Mouse (Mus musculus) myocyte (in vitro differentiated cells): ENCODE measurements around the gene Pitpnm3. TPM values are rescaled to one million over a fixed set of nuclear protein-coding genes. Genes with fewer than 3 reads are reported as not detected.

Experiments used
- H3K27me3 ChIP-seq: one replicate; pipeline ENCODE4 v1.6.1; 2011; ENCODE audit not compliant: control insufficient read depth, insufficient read depth, insufficient read length
- H3K36me3 ChIP-seq: one replicate; pipeline ENCODE4 v1.6.1; 2011; ENCODE audit not compliant: control insufficient read depth, insufficient read depth
- H3K4me2 ChIP-seq: one replicate; pipeline ENCODE4 v1.6.1; 2011; ENCODE audit warnings: low read depth, control low read depth
- H3K4me3 ChIP-seq: one replicate; pipeline ENCODE4 v1.5.1; 2011; ENCODE audit warnings: mild to moderate bottlenecking, control low read depth, moderate library complexity
- H3K79me2 ChIP-seq: one replicate; pipeline ENCODE4 v1.6.1; 2011; ENCODE audit not compliant: control insufficient read depth, insufficient read depth
- H3ac ChIP-seq: one replicate; pipeline ENCODE4 v1.6.1; 2011; ENCODE audit not compliant: control insufficient read depth, insufficient read length
- CEBPB ChIP-seq: IDR thresholded peaks from 2 replicates; pipeline ENCODE4 v1.6.1; 2011; ENCODE audit warnings: mild to moderate bottlenecking, moderate library complexity; ENCODE audit not compliant: poor library complexity, insufficient read depth, severe bottlenecking
- E2F4 ChIP-seq: IDR thresholded peaks from one replicate; pipeline ENCODE4 v1.6.1; 2011; ENCODE audit warnings: mild to moderate bottlenecking, control low read depth, moderate library complexity; ENCODE audit not compliant: insufficient read depth
- MAX ChIP-seq: IDR thresholded peaks from one replicate; pipeline ENCODE4 v1.6.1; 2011; ENCODE audit warnings: low read depth, mild to moderate bottlenecking, control low read depth
- MYOD1 ChIP-seq, 3 experiments: IDR thresholded peaks; one replicate each; pipeline ENCODE4 v1.6.1; 2011; ENCODE audit warnings: control low read depth in 2 of 3, low read depth in 2 of 3, mild to moderate bottlenecking in 2 of 3, moderate library complexity in 1 of 3; ENCODE audit not compliant: insufficient read length in 2 of 3, control insufficient read depth in 1 of 3
- MYOG ChIP-seq, 3 experiments: IDR thresholded peaks; one replicate each; pipeline ENCODE4 v1.6.1; 2011; ENCODE audit warnings: control low read depth in 2 of 3, low read depth in 2 of 3, mild to moderate bottlenecking in 2 of 3; ENCODE audit not compliant: insufficient read length in 2 of 3, control insufficient read depth in 1 of 3, insufficient read depth in 1 of 3
- POLR2A ChIP-seq: IDR thresholded peaks from one replicate; pipeline ENCODE4 v1.6.1; 2011; ENCODE audit warnings: low read depth, mild to moderate bottlenecking, control low read depth, moderate library complexity; ENCODE audit not compliant: insufficient read length
- POLR2AphosphoS2 ChIP-seq: IDR thresholded peaks from one replicate; pipeline ENCODE4 v1.6.1; 2011; ENCODE audit warnings: low read depth, control low read depth; ENCODE audit not compliant: insufficient read length
- REST ChIP-seq: IDR thresholded peaks from one replicate; pipeline ENCODE4 v1.6.1; 2011; ENCODE audit warnings: mild to moderate bottlenecking, control low read depth, moderate library complexity; ENCODE audit not compliant: insufficient read depth, insufficient read length
- SRF ChIP-seq: IDR thresholded peaks from one replicate; pipeline ENCODE4 v1.6.1; 2011; ENCODE audit warnings: low read depth; ENCODE audit not compliant: control insufficient read depth, insufficient read length
- TCF12 ChIP-seq: IDR thresholded peaks from one replicate; pipeline ENCODE4 v1.6.1; 2011; ENCODE audit warnings: mild to moderate bottlenecking, control low read depth; ENCODE audit not compliant: poor library complexity, insufficient read depth, severe bottlenecking
- TCF3 ChIP-seq: IDR thresholded peaks from one replicate; pipeline ENCODE4 v1.6.1; 2011; ENCODE audit warnings: low read depth, control low read depth; ENCODE audit not compliant: insufficient read length
- USF1 ChIP-seq: IDR thresholded peaks from one replicate; pipeline ENCODE4 v1.6.1; 2011; ENCODE audit warnings: low read depth, mild to moderate bottlenecking, control low read depth, moderate library complexity
- polyA plus RNA-seq: library from polyadenylated mRNA; unstranded; fragments of >200 nt; fragmentation: generic; extraction: Trizol; gene quantifications from one replicate; pipeline ENCODE4 v1.2.1, GENCODE M21; 2012; ENCODE audit warnings: missing spikeins

Pitpnm3 gene
- 0.04 TPM for polyA plus RNA-seq

DNA sequence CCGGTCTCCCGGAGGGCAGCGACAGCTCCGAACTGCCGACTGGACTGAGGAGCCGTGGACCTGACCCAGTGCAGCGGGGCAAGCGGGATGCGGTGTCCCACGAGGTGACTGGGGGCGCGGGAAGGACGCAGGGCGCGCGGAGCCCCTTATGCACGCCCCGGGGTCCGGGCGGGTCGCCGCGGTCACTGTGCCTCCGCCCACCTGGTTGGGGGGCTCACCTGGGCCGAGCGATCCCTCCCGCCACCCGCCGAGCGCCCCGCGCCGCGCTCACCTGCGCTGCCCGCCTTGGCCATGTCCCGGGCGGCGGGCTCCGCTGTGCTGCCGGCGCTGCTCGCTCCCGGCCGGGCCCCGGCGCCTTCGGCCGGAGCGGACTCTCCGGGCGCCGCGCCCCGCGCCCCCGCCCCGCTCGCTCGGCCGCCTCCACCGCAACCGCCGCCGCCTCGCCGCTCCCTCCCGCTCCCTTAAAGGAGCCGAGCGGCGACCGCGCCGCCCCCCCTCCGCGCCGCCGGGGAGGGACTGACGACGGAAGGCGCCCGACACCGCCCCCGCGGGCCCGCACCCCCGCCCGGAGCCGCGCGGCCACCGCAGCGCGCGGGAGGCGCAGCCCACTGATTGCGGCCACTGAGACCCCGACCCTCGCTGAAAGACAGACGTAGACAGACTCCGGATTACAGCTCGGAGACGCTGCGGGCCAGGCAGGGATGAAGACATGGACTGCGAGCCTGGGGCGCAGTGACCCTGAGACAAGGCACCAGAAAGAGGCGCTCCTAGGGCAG, at the start of gene Pitpnm3:
TSS of gene Pitpnm3 (minus strand) at position 396 of the 776 bp plus-strand sequence.
- no peaks in the 10 kb centered on the region for H3K79me2 ChIP-seq
- no peak for TF ChIP-seq POLR2A
- no peak for TF ChIP-seq SRF
- TF ChIP-seq MAX = no peak
- TF ChIP-seq REST = no peak
- no peak for TF ChIP-seq MYOD1 (IDR thresholded peaks at IDR 0.05; ENCODE audit: control insufficient read depth in 1 of 3, insufficient read length in 2 of 3, low read depth in 2 of 3)
- TF ChIP-seq MYOG (IDR thresholded peaks at IDR 0.05; ENCODE audit: control insufficient read depth in 1 of 3, insufficient read depth in 1 of 3, insufficient read length in 2 of 3, low read depth in 2 of 3) = no peak
- no peak for TF ChIP-seq TCF12
- TF ChIP-seq USF1 = no peak
- no peak for TF ChIP-seq CEBPB
- TF ChIP-seq TCF3 = no peak
- no peak for TF ChIP-seq POLR2AphosphoS2
- peaks cover 67% of the 10 kb centered on the region for H3K27me3 ChIP-seq
- H3K36me3 ChIP-seq = no peaks in the 10 kb centered on the region
- H3K4me3 ChIP-seq = no peak within 1 kb of the TSS
- no peak within 1 kb of the TSS for H3K4me2 ChIP-seq
- H3ac ChIP-seq = no peak within 1 kb of the TSS

- Histone ChIP-seq H3K4me3 (no peak overlapping the region), H3K4me2 (no peak overlapping the region), H3K36me3 (peaks cover 4% of the 10 kb centered on the region), H3ac (no peak overlapping the region), H3K79me2 (no peaks in the 10 kb centered on the region), H3K27me3 (no peaks in the 10 kb centered on the region)
- TF ChIP-seq MYOD1 (IDR thresholded peaks at IDR 0.05; ENCODE audit: control insufficient read depth in 1 of 3, insufficient read length in 2 of 3, low read depth in 2 of 3) (no peak), POLR2AphosphoS2 (no peak), TCF12 (no peak), TCF3 (no peak), USF1 (no peak), POLR2A (no peak), CEBPB (no peak), MYOG (IDR thresholded peaks at IDR 0.05; ENCODE audit: control insufficient read depth in 1 of 3, insufficient read depth in 1 of 3, insufficient read length in 2 of 3, low read depth in 2 of 3) (no peak), MAX (no peak), REST (no peak), E2F4 (no peak), SRF (no peak)
These were observed 48.7 kb upstream of the Pitpnm3 start for GRCm38 (mm10) chr11:72184252-72184651.

- H3K36me3 ChIP-seq = peaks cover 5% of the 10 kb centered on the region
- H3K79me2 ChIP-seq = no peaks in the 10 kb centered on the region
- H3K4me3 ChIP-seq = no peak overlapping the region
- H3K4me2 ChIP-seq = no peak overlapping the region
- no peak overlapping the region for H3ac ChIP-seq
- TF ChIP-seq POLR2AphosphoS2 (no peak), REST (no peak), SRF (no peak), MYOG (IDR thresholded peaks at IDR 0.05; ENCODE audit: control insufficient read depth in 1 of 3, insufficient read depth in 1 of 3, insufficient read length in 2 of 3, low read depth in 2 of 3) (no peak), E2F4 (no peak), TCF3 (no peak), POLR2A (no peak), MYOD1 (IDR thresholded peaks at IDR 0.05; ENCODE audit: control insufficient read depth in 1 of 3, insufficient read length in 2 of 3, low read depth in 2 of 3) (no peak), CEBPB (no peak), TCF12 (no peak), MAX (no peak)
- H3K27me3 ChIP-seq = no peaks in the 10 kb centered on the region
These were observed 45.6 kb upstream of the Pitpnm3 start for GRCm38 (mm10) chr11:72181136-72181535.

DNA sequence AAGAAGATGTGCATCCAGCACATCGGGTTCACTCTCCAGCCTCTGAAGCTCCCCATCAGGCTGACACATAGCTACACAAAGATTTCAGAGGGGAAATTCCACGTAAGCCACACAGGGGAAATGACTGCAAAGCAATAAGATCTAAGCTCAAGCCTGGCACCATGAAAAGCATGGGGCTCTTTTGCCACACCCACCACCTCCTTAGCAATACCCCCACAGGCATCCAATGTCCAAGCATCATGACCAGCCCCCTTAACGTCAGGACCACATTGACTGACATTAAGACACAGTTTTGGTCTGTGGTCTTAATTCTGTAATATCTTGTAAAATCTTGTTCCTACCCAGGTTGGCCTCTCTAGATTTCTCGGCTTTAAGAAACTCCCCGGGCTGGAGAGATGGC, 45.0 kb upstream of the Pitpnm3 start:
- peaks cover 8% of the 10 kb centered on the region for H3K36me3 ChIP-seq
- no peaks in the 10 kb centered on the region for H3K79me2 ChIP-seq
- no peaks in the 10 kb centered on the region for H3K27me3 ChIP-seq
- no peak overlapping the region for H3K4me2 ChIP-seq
- TF ChIP-seq POLR2AphosphoS2 (no peak), TCF3 (no peak), TCF12 (no peak), MYOG (IDR thresholded peaks at IDR 0.05; ENCODE audit: control insufficient read depth in 1 of 3, insufficient read depth in 1 of 3, insufficient read length in 2 of 3, low read depth in 2 of 3) (no peak), SRF (no peak), E2F4 (no peak), USF1 (no peak), MYOD1 (IDR thresholded peaks at IDR 0.05; ENCODE audit: control insufficient read depth in 1 of 3, insufficient read length in 2 of 3, low read depth in 2 of 3) (no peak), MAX (no peak), CEBPB (no peak), REST (no peak), POLR2A (no peak)
- H3ac ChIP-seq = no peak overlapping the region
- no peak overlapping the region for H3K4me3 ChIP-seq
